Mouse (Mus musculus) left cerebral cortex, adult 8-10 months (tissue): ENCODE results near the gene Bbs9. TPM values are rescaled to one million over a fixed set of nuclear protein-coding genes. Genes with fewer than 3 reads are reported as not detected.

ENCODE experiments used
- DNase-seq, 2 experiments: peaks; one replicate each; pipeline ENCODE4 v3.0.0; 2022; ENCODE audit warnings: low spot score in 2 of 2
- total RNA-seq, 4 experiments: library from RNA; stranded (reverse); gene quantifications; 2 replicates each; pipeline ENCODE4 v1.2.4; 2022

Gene Bbs9
- total RNA-seq, 4 experiments from 2014 or later = 48.2 to 51.0 (median 50.1) TPM

DNA sequence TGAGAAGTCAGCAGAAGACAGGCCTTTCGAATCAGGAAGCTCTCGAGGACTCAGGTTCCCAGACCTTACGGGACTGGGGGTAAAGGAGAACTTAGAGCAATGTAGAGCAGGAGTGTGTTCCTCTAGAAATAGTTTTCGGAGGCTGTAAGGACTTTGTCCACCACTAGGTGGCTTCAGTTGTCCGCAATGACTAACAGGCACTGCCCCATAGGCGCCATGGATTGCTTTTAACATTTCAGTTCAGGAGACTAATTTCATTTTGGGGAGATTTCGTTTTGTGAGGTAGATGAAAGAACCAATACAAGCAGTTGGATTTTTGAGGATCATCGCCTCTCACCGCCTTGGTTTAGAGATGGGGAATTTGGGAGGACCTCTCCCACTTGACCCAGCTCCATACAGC, 149.5 kb downstream of the Bbs9 start:
- DNase-seq = no peak

DNA sequence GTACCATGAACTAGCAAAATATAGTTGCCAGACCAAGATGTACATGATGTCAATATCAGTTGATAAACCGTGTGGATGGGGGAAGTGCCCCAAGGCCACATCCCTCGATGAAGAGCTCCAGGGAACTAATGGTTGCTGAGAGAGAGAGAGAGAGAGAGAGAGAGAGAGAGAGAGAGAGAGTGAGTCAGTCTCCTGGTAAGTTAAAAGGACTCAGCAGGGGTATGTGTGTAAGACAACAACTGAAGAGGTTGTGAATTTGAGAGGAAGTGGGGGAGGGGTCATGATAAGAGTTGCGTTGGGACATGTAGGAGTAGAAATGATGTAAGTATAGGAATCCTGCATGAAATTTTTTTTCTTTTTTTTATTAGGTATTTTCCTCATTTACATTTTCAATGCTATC, 150.5 kb downstream of the Bbs9 start:
- DNase-seq = no peak

DNA sequence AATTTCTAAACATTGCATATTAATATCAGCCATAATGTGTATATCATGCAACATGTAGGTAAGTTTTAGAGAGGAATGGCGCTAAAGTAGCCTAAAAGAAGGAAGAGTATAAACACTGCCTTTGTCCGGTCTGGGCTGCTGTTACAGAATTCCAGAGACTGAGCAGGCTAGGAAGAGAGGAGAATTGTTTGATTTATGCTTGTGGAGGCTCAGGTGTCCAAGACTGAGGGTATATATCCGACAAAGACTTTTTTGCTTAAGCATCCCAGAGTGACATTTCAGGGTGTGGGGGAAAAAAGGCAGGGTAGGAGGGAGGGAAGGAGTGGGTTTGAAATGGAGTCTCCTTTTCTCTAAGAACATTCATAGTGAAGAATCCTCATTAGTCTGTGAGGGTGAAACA, 152.4 kb downstream of the Bbs9 start:
- DNase-seq = no peak

DNA sequence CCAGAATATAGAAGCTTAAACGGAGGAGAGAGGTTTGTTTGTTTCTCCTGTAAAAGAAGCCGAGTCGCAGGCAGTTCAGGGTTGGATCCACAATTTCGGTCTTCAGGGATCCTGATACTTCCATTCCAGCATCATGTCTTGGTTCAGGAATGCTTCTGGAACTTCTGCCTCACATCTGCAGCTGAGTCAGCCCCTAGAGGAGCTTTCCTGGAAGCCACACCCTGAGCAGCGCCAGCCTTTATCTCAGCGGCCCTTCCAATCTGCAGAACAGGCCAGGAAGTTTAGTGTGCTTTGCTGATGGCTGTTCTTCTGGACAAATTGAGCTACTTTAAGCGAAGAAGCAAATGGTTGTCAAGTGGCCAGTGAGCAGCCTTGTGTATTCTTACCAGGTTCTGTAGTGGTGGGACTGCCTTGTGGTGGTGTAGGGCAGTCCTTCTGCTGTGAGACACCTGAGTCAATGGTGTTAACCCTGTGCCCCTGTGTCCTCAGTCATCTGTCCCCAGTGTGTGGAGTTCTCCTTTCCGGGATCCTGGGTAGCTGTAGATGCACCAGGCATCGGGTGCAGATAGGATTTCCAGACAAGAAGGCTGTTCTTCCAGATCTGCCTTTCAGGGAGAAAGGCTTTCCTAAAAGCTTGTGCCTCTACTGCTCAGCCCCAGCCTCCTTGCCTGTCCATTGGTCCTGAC, 157.4 kb downstream of the Bbs9 start:
- no peak for DNase-seq

DNA sequence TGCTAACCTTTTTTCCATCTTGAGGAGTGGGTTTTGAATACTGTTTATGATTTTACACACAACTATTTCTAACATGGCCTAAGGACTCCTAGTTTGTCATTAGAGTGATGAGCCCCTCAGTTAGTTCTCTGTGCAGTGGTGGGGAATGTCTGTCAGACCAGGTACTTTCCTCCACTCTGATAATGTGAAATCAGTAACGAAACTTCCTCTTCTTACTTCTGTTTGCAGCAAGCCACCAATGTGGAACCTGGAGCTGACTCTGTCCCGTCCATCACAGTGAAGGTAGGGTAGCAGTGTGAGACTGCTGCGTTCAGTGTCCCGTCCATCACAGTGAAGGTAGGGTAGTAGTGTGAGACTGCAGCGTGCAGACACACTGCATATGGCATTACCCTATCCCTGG, 163.0 kb downstream of the Bbs9 start:
- no peak for DNase-seq

DNA sequence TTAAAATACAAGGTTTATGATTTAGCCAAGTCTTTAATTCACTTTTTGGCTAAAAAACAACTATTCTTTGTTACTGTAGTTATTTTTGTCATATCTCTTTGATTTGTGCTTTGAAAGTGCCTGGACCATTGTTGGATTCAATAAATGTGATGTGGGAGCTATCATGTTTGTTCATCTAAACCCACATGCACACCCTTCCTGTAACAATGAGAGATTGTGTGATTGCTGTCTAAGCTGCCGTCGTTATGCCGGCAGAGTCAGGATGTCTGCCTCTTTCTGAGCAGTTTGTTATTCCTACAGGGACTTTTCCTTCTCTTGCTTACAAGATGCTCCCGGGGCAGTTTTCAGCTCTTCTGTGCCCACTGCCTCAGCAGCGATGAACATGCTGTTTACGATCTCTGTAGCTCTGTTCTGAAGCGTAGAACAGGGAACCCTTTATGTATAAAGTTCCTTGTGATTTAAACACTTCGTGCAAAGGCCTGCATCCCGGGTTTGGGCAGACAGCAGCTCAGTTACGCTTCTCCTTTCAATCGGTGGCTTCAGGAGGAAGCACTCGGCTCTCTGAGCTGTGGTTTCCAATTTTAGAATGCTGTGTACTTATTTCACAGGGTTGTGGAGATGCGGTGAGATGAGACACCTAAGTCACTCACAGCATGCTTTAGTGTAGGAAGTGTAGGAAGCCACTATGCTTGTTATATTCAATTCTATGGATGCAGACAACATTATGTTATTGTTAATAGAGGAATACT, 165.3 kb downstream of the Bbs9 start:
- no peak for DNase-seq

DNA sequence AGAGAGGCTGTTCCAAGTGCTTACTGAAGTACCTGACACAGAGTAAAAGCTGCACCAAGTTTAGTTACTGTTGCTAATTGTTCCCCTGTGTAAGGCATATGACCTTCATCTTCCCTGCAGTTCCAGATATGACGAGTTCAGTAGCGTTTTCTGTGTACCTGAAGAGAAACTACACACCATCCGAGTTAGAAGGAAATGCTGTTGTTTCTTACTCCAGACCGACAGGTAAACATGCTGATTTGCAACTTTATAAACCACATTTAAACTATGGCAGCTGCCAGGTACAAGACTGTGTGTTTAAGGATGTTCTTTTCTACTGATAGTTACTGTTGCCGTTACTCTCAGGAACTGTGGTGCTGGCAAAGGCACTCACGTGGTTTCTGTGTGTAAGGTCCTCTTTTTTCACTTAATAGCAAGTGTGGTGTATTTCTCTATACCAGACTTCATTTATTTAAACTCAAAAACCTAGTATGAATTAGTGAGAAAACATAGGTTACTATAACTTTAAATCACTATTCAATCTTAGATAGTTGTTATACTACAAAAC, 170.4 kb downstream of the Bbs9 start:
- DNase-seq = no peak

DNA sequence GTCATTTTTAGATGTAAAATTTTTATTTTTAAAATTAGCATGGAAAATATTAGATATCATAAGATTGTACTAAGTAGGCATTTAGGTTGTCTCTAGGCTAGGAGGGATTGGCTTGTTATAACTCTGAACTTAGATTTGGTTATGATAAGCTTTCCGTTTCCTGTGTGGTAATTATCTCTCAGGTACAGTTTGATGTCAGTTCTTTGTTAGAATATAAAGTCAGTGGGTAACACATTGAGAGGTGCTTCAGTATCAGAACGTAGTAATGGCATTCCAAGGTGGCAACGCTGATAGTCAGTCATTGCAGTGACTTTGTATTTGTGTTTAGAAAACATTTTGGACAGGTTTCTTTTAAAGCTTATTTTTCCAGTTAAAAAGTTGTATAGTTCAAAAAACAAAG, 170.9 kb downstream of the Bbs9 start:
- no peak for DNase-seq

DNA sequence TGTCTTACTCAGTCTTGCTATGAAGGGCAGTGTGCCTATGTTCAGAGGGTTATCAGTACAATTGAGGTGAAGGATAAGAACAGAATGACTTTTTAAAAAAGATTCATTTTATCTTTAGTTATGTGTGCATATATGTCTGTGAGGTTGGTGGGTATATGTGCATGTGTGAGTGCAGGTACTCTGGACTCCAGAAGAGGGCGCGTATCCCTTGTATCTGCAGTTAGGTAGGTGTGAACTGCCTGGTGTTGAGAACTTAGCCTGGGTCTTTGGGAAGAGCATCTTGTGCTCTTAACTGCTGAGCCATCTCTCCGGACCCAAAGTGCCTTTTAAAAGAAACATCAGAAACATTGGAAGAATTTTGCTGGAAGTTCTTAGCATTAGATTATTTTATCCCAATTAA, 172.6 kb downstream of the Bbs9 start:
- DNase-seq = no peak

DNA sequence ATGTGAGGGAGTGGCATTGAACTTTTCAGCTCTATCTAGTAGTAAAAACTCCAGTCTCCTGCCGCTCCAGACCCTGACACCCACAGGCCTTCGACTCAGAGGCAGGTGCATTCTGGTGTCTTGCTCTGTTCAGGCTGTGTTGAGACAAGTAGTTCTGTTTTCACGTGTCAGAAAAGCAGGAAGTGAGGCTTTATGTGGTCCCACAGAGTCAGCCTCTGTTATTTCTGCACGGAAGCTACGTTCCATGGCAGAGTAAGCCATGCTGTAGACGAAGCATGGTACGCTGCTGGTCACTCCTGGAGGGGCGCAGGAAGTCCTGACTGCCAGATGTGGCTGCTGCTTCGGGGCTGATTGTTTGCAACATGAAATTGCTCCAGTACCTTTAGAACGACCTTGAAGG, 174.1 kb downstream of the Bbs9 start:
- DNase-seq = no peak

DNA sequence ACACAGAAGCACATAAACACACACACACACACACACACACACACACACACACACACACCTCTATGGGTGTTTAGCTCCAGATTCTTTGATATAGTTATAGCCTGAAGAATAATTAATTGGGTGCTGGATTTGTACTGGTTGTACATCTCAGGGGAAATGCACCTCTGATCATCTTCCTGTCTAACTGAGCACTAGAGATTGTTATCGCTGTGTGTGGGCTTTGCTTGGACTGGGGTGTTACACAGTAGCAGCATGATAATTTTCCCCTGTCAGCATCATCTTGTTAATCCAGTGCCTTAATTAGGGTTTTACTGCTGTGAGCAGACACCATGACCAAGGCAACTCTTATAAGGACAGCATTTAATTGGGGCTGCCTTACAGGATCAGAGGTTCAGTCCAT, 175.3 kb downstream of the Bbs9 start:
- no peak for DNase-seq

DNA sequence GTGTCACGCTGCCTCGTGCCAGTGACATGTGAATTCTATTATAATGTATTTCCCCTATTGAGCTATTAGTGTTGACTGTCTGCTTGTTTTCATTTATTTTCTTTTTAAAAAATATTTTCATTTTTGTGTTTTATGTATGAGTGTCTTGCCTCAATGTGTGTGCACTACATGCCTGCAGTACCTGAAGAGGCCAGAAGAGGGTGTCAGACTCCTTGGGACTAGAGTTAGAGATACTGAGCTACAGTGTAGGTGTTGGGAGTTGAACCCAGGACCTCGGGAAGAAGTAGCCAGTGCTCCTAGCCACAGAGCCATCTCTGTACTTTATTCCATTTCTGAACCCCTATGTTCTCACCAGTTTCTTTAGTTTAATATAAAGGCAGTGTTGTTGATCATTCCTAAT, 176.1 kb downstream of the Bbs9 start:
- no peak for DNase-seq

DNA sequence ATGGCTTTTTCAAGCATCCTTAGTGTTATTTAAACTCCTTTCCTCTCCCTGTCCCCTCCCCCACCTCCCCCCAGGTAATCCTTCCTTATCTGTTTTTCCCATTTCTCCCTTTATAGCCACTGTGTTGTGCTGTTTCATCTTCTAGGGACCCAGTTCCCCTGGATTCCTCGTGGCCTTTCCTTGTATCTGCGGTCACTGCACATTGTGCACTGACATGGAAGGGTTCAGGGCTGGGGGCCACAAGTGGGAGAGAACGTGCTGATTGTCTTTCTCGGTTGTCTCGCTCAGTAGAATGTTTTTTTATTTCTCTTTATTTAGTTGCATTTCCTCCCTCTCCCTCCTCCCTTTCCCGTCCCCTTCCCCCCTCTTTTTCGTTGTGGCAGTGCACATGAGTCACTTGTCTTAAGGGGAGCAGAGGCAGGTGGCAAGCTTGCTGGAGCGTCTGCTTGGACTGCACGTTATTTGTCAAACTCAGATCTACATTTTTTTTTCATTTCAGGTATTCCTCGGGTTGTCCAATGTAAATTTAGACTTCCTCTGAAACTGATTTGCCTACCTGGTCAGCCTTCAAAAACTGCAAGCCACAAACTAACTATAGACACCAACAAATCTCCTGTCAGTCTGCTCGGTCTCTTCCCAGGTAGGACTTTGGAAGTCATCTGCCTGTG, 179.3 kb downstream of the Bbs9 start:
- no peak for DNase-seq

DNA sequence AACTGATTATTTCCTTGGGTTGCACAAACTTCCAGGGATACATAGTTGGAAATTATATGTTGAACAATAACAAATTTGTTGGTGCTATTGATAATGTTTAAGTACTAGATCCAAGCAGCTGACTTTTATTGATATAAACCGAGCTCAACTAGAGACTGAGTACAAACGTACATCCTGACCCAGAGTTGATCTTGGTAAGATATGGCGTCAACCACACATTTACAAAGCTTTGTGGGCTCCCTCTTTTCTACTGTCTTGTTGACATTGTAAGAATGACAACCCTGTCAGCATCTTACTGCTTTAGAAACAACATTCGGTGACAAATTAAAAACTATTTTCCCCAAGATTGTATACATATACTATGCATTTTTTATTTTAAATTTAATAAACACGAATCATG, 181.7 kb downstream of the Bbs9 start:
- DNase-seq = no peak

DNA sequence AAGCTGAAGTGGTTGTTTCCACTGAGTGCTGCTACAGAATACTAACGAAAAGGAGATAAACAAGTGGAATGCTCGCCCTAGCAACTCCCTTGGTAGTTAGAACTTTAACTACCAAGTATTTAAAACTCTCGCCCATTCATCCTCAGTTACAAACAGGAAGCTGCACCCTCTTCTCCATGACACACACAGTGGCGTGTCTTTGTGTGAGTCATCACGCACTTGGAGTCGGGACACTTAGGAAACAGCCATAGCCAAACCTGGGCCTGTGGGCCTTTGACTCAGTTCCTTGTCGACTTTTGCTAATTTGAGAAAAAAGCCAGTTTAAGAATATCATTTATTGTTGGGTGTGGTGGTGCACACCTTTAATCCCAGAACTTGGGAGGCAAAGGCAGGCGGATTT, 189.6 kb downstream of the Bbs9 start:
- no peak for DNase-seq

DNA sequence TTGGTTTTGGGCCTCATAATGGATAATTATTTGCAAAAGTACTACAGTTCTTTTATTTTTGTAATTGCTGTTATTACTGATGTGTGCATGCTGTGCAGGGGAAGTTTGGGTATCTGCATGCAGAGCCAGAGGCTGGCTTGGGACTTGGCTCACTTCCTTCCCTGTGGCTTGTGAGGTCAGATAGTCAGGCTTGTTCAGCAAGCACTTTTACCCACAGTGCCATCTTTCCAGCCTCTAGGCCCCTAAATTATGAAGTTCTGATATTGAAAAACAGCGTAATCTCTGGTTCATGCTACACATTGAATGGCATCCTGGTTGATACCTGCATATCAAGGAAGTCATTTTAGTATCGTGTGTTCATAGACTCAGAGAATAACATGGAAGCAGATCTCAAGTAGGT, 197.4 kb downstream of the Bbs9 start:
- DNase-seq = no peak

DNA sequence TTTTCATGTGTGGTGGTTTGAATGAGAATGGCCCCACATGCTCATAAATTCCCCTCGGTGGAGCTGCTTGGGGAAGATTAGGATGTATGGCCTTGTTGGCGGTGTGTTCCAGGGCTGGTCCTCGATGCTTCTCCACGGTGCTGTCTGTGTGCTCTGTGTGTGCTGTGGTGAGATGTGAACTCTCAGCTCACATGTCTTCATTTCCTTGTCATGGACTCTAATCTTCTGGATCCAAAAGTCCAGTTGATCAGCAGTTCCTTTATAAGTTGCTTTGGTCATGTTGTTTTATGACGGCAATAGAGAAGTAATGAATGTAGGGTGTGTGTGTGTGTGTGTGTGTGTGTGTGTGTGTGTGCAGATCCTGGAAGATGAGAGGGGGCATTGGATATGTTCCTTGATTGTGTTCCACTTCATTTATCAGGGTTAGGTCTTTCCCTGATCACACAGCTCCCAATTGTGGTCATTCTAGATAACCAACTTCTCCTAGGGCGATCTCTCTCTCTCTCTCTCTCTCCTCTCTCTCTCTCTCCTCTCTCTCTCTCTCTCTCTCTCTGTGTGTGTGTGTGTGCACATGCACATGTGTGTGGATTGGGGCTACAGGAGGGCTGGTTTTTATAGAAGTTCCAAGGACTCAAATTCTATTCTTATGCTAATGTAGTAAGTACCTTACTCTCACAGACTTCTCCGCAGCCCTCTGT, 201.8 kb downstream of the Bbs9 start:
- no peak for DNase-seq

DNA sequence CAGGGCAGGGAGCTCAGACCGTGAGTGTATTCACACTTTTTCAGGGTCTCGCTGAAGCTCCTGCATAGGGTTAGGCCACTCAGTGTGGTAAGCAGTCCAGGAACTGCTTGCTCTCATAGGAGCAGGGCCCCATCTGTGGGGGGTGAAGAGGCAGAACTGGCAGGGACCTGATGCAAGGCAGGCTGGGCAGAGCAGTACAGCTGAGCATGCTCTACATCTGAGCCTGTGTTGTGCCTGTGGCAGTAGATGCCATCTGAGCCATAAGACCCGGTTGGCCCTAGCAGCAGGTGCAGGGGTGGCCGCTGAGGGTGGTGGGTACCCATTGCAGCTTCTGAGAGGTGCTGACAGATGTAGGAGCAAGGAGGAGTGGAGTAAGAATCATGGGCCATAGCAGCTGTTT, 202.5 kb downstream of the Bbs9 start:
- DNase-seq = no peak

DNA sequence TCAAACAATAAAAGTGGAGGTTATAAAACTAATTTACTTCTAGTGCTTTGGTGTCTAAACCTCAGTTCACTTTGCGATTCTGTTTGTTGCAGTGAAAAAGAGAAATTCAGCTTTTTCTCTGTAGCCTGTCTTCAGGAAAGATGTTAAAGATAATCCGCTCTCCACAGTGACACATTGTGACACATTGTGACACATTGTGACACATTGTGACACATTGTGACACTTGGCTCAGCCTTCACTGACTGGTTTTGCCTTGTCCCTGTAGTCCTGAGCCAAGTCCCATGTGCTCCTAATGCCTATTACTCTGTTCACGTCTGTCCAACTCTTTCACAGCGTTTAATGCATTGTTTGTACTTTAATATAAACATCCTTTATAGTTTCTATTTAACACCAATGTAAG, 203.0 kb downstream of the Bbs9 start:
- DNase-seq = no peak

DNA sequence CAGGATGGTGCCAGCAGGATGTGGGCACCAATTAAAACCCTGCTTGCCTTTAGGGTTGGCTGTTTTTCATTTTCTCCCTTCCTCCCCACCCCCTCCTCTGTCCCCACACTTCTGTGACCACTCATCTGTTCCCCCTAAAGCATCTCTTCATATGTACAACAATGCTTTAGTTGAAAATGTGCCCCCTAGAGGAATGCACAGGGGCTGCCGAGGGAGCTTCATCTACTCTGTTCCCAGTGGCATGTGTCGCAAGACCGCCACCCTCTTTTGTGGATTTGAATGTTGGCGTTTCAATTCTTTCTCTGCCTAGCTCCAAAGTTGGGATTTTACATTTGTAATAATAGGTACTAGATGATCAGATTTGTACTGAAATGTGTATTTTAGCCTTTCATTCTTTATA, 204.0 kb downstream of the Bbs9 start:
- DNase-seq = no peak

DNA sequence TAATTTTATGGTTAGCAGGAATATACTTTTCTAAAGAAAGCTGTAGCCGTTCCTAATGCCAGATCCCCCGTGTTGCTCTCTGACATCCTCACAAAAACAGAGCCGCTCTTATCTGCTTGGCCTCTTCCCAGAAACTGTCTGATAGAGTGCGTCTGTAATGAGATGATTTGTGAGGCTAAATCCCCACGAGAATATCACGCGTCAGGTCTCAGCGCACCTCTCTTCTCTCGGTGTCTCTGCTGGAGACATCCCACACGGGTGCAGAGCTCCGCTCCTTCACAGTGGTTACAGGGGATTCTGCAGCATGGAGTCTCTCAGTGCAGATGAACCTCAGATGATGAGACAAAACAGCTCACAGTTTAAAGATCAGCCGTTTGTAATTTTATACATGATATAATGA, 204.5 kb downstream of the Bbs9 start:
- no peak for DNase-seq

DNA sequence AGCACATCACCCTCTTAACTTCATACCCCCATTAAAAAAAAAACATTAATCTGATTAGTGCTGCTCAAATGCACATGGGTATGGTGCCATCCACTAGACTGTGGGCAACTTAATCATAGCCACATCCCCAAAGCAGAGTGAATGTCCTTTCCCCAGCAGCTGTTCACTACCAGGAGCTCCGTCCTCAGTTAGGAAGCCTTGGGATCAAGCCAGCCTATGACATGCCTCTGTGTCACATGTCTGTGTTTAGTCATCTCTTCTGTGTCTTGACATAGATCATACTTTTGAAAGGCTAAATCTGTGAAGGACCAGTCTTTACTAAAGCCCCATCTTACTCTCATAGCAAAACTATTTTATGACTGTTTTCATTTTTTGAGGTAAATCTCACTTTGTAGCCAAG, 205.0 kb downstream of the Bbs9 start:
- no peak for DNase-seq
